Mouse (Mus musculus) liver, postnatal 0 days (tissue): ENCODE results near the gene Pknox1.

Experiments used
- CTCF ChIP-seq: sonication (generic); IDR thresholded peaks from 2 replicates; pipeline ENCODE4 v1.5.1; 2016; ENCODE audit warnings: antibody characterized with exemption, low read depth
- EP300 ChIP-seq: IDR thresholded peaks from 2 replicates; pipeline ENCODE4 v1.6.1; 2016; ENCODE audit warnings: antibody characterized with exemption, low read depth, mild to moderate bottlenecking

- TF ChIP-seq CTCF (no peak), EP300 (no peak)
Measured at GRCm38 (mm10) chr17:31642913-31643312, 78.4 kb downstream of the Pknox1 start.
